Mouse (Mus musculus) monocyte, adult 5-6 weeks (primary cell): ENCODE data around the gene Rhof. TPM values are rescaled to one million over a fixed set of nuclear protein-coding genes. Genes with fewer than 3 reads are reported as not detected.
A peak's percentile ranks its signal among the peaks of the same experiment; 100 is the strongest.

Source experiments
- ATAC-seq: fragments of 153-309, 156-312 bp; replicated peaks from 2 replicates; pipeline ENCODE4 v1.8.0; 2017; ENCODE audit warnings: mild to moderate bottlenecking; ENCODE audit not compliant: low TSS enrichment, insufficient number of reproducible peaks, severe bottlenecking, poor library complexity, low FRiP score
- total RNA-seq: library from RNA; stranded (forward); fragments of 200-1000, 200-491, 200-594 nt; gene quantifications from 3 replicates; pipeline ENCODE4 v1.2.3, GENCODE M21; 2017

Rhof gene
- total RNA-seq, 1 experiment from 2014 or later: 30.1 TPM

DNA sequence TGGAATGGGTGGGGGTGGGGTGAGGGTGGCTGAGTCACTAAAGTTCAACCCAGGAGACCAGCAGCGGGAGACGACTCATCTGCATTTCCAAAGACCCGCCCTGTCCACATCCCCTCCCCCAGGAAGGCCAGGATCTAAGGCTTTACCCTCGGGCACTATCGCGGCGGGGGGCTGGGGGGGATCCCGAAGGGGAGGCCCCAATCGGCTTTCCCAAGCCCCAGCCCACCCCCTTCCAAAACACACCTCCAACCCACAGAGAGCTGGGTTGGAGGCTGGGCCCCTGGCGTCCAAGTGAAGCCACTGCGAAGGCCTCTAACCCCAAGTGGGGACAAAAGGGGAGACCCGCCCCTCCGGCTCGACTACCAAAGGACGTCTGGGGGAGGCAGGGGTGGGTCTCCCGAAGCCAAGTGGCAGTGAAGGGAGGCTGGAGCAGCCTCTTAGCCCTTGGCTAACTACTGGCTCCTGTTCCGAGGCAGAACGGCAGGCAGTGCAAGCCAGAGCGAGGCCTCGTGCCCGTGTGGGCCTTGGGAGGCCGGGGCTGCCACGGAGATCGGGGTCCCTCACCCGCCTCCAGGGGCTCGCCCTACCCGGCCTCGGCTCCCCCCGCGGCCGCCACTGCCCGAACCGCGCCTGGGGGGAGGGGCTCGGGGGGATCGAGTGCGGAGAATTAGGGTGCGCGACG is 5.9 kb upstream of the Rhof start:
- ATAC-seq: no peak

DNA sequence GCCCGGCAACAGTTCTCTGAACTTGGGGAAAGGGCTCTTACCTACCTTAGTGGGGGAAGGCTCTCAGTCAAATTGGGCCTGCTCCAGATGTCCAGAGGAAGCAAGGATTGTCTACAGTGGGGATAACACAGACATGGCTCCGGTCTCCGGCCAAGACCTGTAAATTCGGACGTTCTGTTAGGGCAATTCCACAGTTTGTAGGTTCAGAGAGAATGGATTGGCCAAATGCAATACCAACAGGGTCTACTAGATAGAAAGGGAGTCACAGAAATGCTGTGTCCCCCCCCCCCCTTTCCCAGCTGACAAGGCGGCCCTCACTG is 5.4 kb upstream of the Rhof start:
- ATAC-seq: no peak

- ATAC-seq: peak; percentile 18; the same call in 1 of the 2 replicates
Measured at GRCm38 (mm10) chr5:123137044-123137909, 4.8 kb upstream of the Rhof start.

- no peak for ATAC-seq
Measured at GRCm38 (mm10) chr5:123136361-123137043, 4.0 kb upstream of the Rhof start.

DNA sequence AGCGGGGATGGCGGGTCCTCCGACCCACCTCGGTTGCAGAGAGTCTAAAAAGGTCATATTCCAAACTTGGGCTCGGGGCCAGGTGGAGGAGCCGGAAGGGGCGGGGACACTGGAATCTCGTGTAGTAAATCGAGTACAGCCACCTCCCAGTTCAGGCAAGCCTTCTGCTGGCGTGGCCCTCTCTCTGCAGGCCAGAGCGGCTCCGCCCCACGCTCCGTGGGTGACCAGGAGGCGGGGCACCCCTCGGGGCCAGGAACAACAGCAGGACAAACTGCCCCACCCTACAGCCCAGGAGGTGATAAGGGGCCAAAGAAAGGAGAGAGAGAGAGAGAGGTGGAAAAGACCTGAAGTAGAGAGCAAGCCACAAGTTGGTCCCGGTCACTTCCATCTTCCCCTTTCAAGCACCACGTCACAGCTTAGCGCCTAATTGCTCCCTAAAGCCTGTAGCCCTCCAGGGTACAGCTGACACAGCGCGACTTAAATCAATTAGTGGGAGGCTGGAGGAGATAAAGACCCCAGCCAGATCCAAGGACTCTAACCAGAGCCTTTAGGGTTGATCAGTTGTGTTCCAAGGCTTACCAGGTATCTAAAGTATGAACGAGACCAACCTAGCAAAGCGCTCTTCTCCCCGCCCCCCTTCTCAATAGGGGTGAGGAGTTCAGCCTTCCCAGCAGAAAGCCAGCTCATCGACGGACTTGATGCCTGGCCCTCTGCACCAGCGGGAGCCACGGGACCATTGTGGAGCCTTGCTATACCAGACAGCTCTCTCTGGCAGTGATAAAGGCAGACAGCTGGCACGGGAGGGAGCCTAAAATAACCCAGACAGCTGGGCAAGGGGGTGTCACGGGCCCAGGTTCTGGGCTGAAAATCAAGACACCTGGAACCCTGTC is 3.2 kb upstream of the Rhof start:
- no peak for ATAC-seq

DNA sequence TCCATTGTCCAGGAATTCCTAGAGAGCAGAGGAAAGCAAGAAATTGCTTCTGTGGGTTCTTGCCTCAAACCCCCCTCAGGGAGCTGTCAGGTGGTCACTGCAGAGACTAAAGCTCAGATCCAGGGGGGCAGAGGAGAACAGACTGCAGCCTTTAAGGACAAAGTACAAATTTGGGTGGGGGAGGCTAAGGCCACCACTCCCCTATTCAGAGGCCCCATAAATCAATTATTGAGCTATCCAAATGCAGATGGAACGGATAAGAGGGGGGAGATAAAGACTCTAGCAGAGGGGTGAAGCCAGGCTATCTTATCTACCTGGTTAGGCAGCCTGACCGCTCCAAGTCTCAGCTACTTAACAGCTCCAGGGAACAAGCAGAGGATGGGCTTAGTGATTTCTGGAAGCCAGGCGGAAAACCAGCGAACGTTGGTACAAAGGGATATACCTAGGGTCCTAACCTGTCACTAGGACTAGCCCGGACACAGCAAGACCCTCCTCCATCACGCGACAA is 2.4 kb upstream of the Rhof start:
- no peak for ATAC-seq

DNA sequence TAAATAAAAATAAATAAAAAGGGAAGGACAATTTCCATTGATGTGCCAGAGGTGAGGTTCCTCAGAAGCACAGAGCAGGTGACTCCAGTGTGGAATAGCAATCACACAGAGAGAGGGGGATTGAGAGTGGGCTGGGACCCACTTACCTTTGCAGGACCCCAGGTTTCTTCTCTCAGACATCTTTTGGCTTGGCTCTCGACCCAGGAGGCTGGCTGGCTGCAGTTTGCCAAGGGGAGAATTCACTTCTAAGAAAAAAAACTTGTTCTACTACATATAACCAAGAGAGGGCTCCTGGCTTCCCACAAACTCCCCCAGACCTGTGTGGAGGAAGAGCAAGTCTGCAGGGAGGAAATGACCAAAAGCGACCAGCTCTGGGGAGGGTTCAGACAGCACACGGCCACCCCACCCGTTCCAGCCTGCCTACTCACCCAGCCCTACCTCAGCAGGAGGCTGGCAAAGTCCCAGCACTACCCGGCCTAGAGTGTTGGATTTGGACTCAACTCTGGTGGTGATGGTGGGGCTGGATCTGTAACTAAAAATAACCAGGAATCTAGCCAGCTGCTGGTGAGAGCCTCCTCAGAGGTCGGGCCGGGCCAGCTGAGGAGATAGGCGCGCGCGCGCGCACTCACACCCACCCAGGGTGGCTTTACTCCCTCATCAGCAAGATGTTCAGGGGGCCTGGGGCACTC is 1.8 kb upstream of the Rhof start:
- ATAC-seq: no peak

GRCm38 (mm10) chr5:123133784-123134143 is 1.3 kb upstream of the Rhof start:
- ATAC-seq: no peak

- ATAC-seq: 0 out of 2 replicates have a peak, but pooled peaks have one; percentile 15
Measured at GRCm38 (mm10) chr5:123133083-123133783, 741 bp upstream of the Rhof start.

- no peak for ATAC-seq
Measured at GRCm38 (mm10) chr5:123130814-123131148, 1.7 kb downstream of the Rhof start.

- no peak for ATAC-seq
Measured at GRCm38 (mm10) chr5:123130030-123130813, 2.3 kb downstream of the Rhof start.

DNA sequence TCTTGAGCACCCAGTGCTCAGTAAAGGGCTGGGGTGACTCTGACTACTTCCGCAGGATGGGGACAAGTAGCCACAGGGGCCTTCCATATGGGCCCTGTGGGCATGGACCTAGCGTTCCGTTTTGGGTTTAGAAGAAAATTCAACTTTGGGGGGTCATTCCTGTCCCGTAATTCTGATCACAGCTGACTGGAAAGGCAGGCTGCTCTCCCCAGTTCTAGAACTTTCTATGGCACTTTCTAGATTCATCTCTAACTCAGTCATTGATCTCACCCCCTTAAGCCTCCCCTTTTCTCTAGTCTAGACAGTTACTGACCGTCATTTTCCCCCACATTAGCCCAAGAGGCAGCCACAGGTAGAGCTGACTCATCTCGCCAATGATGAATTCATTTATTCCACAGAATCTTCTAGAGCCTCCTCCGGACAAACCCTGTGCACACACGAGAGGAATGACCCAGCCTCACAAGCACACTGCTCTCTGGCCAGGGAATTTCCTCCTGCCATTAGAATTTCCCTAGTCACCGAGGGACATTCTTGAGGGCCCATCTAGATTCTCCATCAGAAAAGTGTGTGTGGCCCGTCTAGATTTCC is 3.2 kb downstream of the Rhof start:
- no peak for ATAC-seq

GRCm38 (mm10) chr5:123128426-123129169 is 3.9 kb downstream of the Rhof start:
- peak; percentile 60 for ATAC-seq

DNA sequence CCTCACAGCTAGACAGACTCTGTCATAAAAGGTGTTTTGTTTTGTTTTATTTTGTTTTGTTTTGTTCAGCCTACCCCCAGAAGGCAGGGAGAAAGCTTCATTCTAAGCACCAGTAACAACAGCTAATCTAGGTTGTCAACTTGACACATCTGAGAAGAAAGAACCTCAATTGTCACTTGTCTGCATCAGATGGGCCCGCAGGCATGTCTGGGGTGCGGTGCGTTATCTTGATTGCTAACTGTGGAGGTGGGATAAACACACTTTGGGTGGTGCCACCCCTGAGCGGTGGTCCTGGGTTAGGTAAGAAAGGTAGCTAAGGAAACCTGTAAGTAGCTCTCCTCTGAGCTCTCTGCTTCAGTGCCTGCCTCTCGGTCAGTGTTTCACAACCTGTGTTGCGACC is 5.5 kb downstream of the Rhof start:
- no peak for ATAC-seq

GRCm38 (mm10) chr5:123125638-123126406 is 6.7 kb downstream of the Rhof start:
- ATAC-seq: peak; percentile 69
